Mouse (Mus musculus): ENCODE data around the gene Tcf3. TPM values are rescaled to one million over a fixed set of nuclear protein-coding genes. Genes with fewer than 3 reads are reported as not detected.

The Tcf3 gene
- polyA plus RNA-seq, 1 experiment from 2014 or later = 62.5 TPM

- no peak overlapping the region for H3K4me3 ChIP-seq
- H3K36me3 ChIP-seq = no peaks in the 10 kb centered on the region
- H3K9ac ChIP-seq = no peak overlapping the region
- H3K9me3 ChIP-seq = no peaks in the 10 kb centered on the region
- no peaks in the 10 kb centered on the region for H3K4me1 ChIP-seq (replicated peaks)
- 51% methylated on average over 10 of the region's 10 CpGs for WGBS
- H3K27ac ChIP-seq = no peak overlapping the region
- no peak overlapping the region for H3K4me2 ChIP-seq
- no peak for ATAC-seq (ENCODE audit: low FRiP score)
- peaks cover 22% of the 10 kb centered on the region; the same call in 1 of the 2 replicates for H3K27me3 ChIP-seq
Measured at GRCm38 (mm10) chr10:80453601-80454000, 20.2 kb upstream of the Tcf3 start.

DNA sequence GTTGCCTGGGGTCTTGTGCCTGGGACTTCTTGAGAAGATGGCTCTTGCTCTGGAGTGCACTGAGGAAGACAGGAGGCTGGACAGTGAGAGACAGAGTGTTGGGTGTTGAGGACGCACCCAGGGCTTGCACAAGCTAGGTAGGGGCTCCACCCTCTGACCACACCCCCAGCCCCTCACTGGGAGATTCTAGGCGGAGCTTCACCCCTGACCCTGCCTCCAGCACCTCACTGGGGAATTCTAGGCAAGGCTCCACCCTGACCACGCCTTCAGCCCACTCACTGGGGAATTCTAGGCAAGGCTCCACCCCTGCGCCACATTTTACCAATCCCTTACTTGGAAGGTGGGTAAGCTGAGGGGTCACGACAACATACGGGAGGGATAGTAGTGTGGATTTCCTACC lies 17.2 kb upstream of the Tcf3 start:
- Histone ChIP-seq H3K9ac (no peak overlapping the region), H3K4me2 (no peak overlapping the region), H3K27me3 (peaks cover 39% of the 10 kb centered on the region), H3K4me1 (replicated peaks) (peaks cover 4% of the 10 kb centered on the region), H3K36me3 (no peaks in the 10 kb centered on the region), H3K4me3 (no peak overlapping the region), H3K9me3 (no peaks in the 10 kb centered on the region), H3K27ac (no peak overlapping the region)
- ATAC-seq (ENCODE audit: low FRiP score) = no peak
- 5% methylated on average over 6 of the region's 6 CpGs for WGBS

DNA sequence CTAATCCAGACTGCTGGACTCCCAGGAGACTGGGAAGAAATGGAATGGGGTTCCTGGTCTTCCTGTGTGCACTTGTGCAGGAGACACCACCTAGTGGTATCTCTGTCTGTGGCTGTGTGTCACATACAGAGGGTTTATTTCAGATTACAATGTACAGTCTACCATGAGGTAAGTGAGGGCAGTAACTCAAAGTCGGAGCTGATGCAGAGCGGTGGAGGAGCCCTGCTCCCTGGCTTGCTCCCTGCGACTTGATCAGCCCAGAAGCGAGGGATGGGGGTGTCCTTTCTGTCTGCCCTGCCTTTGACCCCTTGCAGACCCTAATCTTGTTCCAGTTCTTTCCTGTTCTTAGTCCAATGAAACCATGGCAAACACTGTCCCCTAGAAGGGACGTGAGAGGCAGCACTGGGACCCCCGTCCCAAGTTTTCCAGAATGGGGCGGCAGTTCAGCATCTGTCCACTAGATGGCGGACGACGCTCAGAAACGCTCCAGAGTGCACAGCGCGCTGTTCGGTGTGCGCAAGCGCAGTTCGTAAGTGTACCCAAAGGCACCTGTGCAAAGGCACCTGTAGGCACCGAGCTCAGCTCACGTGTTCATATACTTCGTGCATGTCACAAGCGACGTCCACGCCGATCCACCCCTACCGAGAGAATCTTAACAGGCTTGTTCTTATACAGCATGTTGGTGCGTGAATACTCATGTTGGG lies 12.6 kb upstream of the Tcf3 start:
- Histone ChIP-seq H3K36me3 (no peaks in the 10 kb centered on the region), H3K4me2 (peak overlapping the region; percentile 42), H3K27me3 (peaks cover 51% of the 10 kb centered on the region), H3K27ac (no peak overlapping the region), H3K4me3 (no peak overlapping the region), H3K9ac (no peak overlapping the region), H3K4me1 (replicated peaks) (peaks cover 13% of the 10 kb centered on the region), H3K9me3 (no peaks in the 10 kb centered on the region)
- ATAC-seq (ENCODE audit: low FRiP score) = peak; percentile 82
- WGBS = 8% methylated on average over 26 of the region's 26 CpGs

DNA sequence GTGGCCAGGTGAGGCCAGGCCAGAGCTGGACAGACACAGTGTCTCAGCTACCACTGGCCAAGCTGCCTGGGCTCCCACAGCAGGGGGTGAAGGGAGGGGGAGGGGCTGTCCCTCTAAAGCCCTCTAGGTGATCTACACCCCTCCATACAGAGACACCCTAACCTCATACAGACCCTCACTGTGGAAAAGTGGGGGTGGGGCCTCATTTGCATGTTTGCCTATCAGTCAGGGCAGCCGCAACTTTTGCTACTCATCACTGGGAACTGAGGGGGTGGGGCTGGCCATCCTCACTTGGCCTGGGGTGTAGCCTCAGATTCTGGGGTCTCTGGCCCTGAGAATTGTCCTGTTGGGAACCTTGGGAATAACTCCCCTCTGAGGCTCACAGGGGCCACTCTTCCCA lies 11.6 kb upstream of the Tcf3 start:
- Histone ChIP-seq H3K4me2 (no peak overlapping the region), H3K4me3 (no peak overlapping the region), H3K27ac (no peak overlapping the region), H3K9me3 (no peaks in the 10 kb centered on the region), H3K27me3 (peaks cover 49% of the 10 kb centered on the region), H3K36me3 (no peaks in the 10 kb centered on the region), H3K4me1 (replicated peaks) (peaks cover 13% of the 10 kb centered on the region), H3K9ac (no peak overlapping the region)
- ATAC-seq (ENCODE audit: low FRiP score) = no peak
- WGBS = 30% methylated on average over 1 of the region's 1 CpGs

- Histone ChIP-seq H3K4me3 (no peak overlapping the region), H3K9me3 (no peaks in the 10 kb centered on the region), H3K9ac (peak overlapping the region; percentile 55; the same call in 1 of the 2 replicates), H3K4me1 (replicated peaks) (peaks cover 13% of the 10 kb centered on the region), H3K4me2 (no peak overlapping the region), H3K27ac (no peak overlapping the region), H3K27me3 (peaks cover 49% of the 10 kb centered on the region), H3K36me3 (no peaks in the 10 kb centered on the region)
- ATAC-seq (ENCODE audit: low FRiP score) = no peak
- 38% methylated on average over 5 of the region's 5 CpGs for WGBS
Measured at GRCm38 (mm10) chr10:80444339-80445045, 11.0 kb upstream of the Tcf3 start.

GRCm38 (mm10) chr10:80443575-80444278 lies 10.3 kb upstream of the Tcf3 start:
- ATAC-seq (ENCODE audit: low FRiP score) = no peak
- 80% methylated on average over 7 of the region's 8 CpGs for WGBS
- H3K27ac ChIP-seq = no peak overlapping the region

GRCm38 (mm10) chr10:80442989-80443388 lies 9.5 kb upstream of the Tcf3 start:
- peak overlapping the region; percentile 55; the same call in 1 of the 2 replicates for H3K9ac ChIP-seq
- peaks cover 13% of the 10 kb centered on the region for H3K4me1 ChIP-seq (replicated peaks)
- no peak overlapping the region for H3K4me2 ChIP-seq
- H3K27me3 ChIP-seq = peaks cover 42% of the 10 kb centered on the region
- H3K4me3 ChIP-seq = no peak overlapping the region
- no peaks in the 10 kb centered on the region for H3K36me3 ChIP-seq
- no peak overlapping the region for H3K27ac ChIP-seq
- WGBS = 60% methylated on average over 2 of the region's 2 CpGs
- no peak for ATAC-seq (ENCODE audit: low FRiP score)
- no peaks in the 10 kb centered on the region for H3K9me3 ChIP-seq

More at GRCm38 (mm10) chr10:80443575-80444278, 10.3 kb upstream of the Tcf3 start:
- no peak overlapping the region for H3K4me2 ChIP-seq
- no peak overlapping the region for H3K4me3 ChIP-seq
- H3K9ac ChIP-seq = 0 out of 2 replicates have a peak overlapping the region, but pooled peaks have one; percentile 55
- H3K36me3 ChIP-seq = no peaks in the 10 kb centered on the region
- no peaks in the 10 kb centered on the region for H3K9me3 ChIP-seq
- H3K27me3 ChIP-seq = peaks cover 43% of the 10 kb centered on the region
- peaks cover 13% of the 10 kb centered on the region for H3K4me1 ChIP-seq (replicated peaks)

- WGBS = 64% methylated on average over 8 of the region's 8 CpGs
- ATAC-seq (ENCODE audit: low FRiP score) = no peak
- Histone ChIP-seq H3K4me1 (replicated peaks) (peaks cover 13% of the 10 kb centered on the region), H3K27me3 (peaks cover 40% of the 10 kb centered on the region), H3K9ac (no peak overlapping the region), H3K4me2 (no peak overlapping the region), H3K4me3 (no peak overlapping the region), H3K27ac (no peak overlapping the region), H3K9me3 (no peaks in the 10 kb centered on the region), H3K36me3 (no peaks in the 10 kb centered on the region)
Measured at GRCm38 (mm10) chr10:80441598-80441997, 8.2 kb upstream of the Tcf3 start.

GRCm38 (mm10) chr10:80440031-80440430 lies 6.6 kb upstream of the Tcf3 start:
- peaks cover 13% of the 10 kb centered on the region for H3K4me1 ChIP-seq (replicated peaks)
- H3K36me3 ChIP-seq = no peaks in the 10 kb centered on the region
- H3K27ac ChIP-seq = no peak overlapping the region
- H3K4me2 ChIP-seq = no peak overlapping the region
- no peak for ATAC-seq (ENCODE audit: low FRiP score)
- H3K4me3 ChIP-seq = no peak overlapping the region
- H3K9ac ChIP-seq = peak overlapping the region; percentile 13; the same call in 1 of the 2 replicates
- H3K27me3 ChIP-seq = peaks cover 31% of the 10 kb centered on the region
- H3K9me3 ChIP-seq = no peaks in the 10 kb centered on the region

DNA sequence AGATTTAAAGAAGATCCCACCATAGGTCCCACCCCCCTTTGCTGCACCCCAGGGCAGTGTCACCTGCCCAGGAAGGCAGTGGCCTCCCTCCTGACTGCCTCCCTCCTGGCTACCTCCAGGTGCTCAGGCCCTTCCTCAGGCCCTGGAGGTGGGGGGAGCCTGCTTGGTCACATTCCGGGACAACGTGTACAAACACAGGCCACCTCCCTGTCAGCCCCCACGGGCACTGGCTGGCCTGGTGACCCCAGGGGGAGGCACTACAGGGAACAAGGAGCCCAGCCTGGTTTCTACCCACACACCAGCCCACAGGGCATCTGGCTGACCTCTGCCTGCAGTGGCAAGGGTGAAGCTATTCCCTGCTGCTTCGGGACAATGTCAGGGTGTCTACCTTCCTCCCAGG lies 4.5 kb upstream of the Tcf3 start:
- Histone ChIP-seq H3K4me2 (no peak overlapping the region), H3K27me3 (peaks cover 14% of the 10 kb centered on the region), H3K27ac (no peak overlapping the region), H3K9ac (no peak overlapping the region), H3K36me3 (no peaks in the 10 kb centered on the region), H3K4me3 (no peak overlapping the region), H3K9me3 (no peaks in the 10 kb centered on the region), H3K4me1 (replicated peaks) (0 out of 2 replicates have a peak, but pooled peaks cover 4% of the 10 kb centered on the region)
- WGBS = 85% methylated on average over 4 of the region's 4 CpGs
- ATAC-seq (ENCODE audit: low FRiP score) = no peak

GRCm38 (mm10) chr10:80436276-80436675 lies 2.8 kb upstream of the Tcf3 start:
- H3K4me3 ChIP-seq = no peak overlapping the region
- WGBS = 13% methylated on average over 9 of the region's 9 CpGs
- no peak overlapping the region for H3K9ac ChIP-seq
- H3K9me3 ChIP-seq = no peaks in the 10 kb centered on the region
- ATAC-seq (ENCODE audit: low FRiP score) = no peak
- H3K27me3 ChIP-seq = peaks cover 10% of the 10 kb centered on the region
- no peak overlapping the region for H3K4me2 ChIP-seq
- no peak overlapping the region for H3K27ac ChIP-seq
- peaks cover 20% of the 10 kb centered on the region for H3K4me1 ChIP-seq (replicated peaks)
- no peaks in the 10 kb centered on the region for H3K36me3 ChIP-seq

DNA sequence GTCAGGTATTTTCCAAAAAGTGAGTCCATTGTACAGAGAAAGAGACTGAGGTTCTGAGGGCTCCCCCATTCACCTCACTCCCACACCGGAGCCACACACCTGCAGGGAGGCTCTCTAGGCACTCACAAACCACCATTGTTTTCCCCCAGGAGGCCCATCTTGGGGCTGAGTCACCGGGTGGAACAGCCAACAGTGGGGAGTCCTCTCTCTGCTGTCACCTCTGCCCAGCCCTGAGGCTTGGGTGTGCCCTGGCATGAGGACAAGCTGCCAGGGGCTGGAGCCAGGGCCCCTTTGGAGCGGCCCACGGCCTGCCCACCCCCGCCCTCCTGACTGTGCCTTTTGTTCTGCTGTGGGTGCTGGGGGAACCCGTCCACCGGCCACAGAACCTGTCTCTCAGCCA lies 2.3 kb upstream of the Tcf3 start:
- no peak overlapping the region for H3K4me3 ChIP-seq
- H3K27ac ChIP-seq = no peak overlapping the region
- H3K36me3 ChIP-seq = 0 out of 2 replicates have a peak, but pooled peaks cover 2% of the 10 kb centered on the region
- H3K9ac ChIP-seq = 0 out of 2 replicates have a peak overlapping the region, but pooled peaks have one; percentile 5
- ATAC-seq (ENCODE audit: low FRiP score) = no peak
- no peaks in the 10 kb centered on the region for H3K9me3 ChIP-seq
- WGBS = 46% methylated on average over 7 of the region's 7 CpGs
- peaks cover 10% of the 10 kb centered on the region for H3K27me3 ChIP-seq
- H3K4me2 ChIP-seq = no peak overlapping the region
- peaks cover 25% of the 10 kb centered on the region for H3K4me1 ChIP-seq (replicated peaks)
